Mouse (Mus musculus): Measurements from ENCODE around the gene Stub1.

GRCm38 (mm10) chr17:25831451-25832281 lies 1.5 kb downstream of the Stub1 start:
- TF ChIP-seq CTCF (IDR thresholded peaks at IDR 0.05; ENCODE audit: control insufficient read depth, insufficient read depth, insufficient replicate concordance, low read depth, low read length), result no peak
- no peak for TF ChIP-seq POLR2A (IDR thresholded peaks at IDR 0.05; ENCODE audit: control insufficient read depth, low read depth, low read length)

Data from testis, adult 2 months (tissue).